Mouse (Mus musculus) heart, adult 8-10 months (tissue): ENCODE measurements around the gene Cdc42se1. TPM values are rescaled to one million over a fixed set of nuclear protein-coding genes. Genes with fewer than 3 reads are reported as not detected.
A peak's percentile ranks its signal among the peaks of the same experiment; 100 is the strongest.

ENCODE experiments used
- DNase-seq: peaks from one replicate; pipeline ENCODE4 v3.0.0; 2022; ENCODE audit warnings: low spot score
- total RNA-seq, 4 experiments: library from RNA; stranded (reverse); gene quantifications; 2 replicates each; pipeline ENCODE4 v1.2.4; 2022

The Cdc42se1 gene
- total RNA-seq, 4 experiments from 2014 or later = 17.0 to 22.8 (median 20.4) TPM

- DNase-seq = no peak
These were observed 5.5 kb upstream of the Cdc42se1 start for GRCm38 (mm10) chr3:95223041-95223440.

GRCm38 (mm10) chr3:95224295-95224694 lies 4.2 kb upstream of the Cdc42se1 start:
- no peak for DNase-seq

- DNase-seq = no peak
These were observed 1.3 kb upstream of the Cdc42se1 start for GRCm38 (mm10) chr3:95227214-95227613.

GRCm38 (mm10) chr3:95228894-95229780 lies 605 bp downstream of the Cdc42se1 start:
- no peak for DNase-seq

GRCm38 (mm10) chr3:95229781-95230494 lies 1.4 kb downstream of the Cdc42se1 start:
- peak; percentile 68 for DNase-seq

GRCm38 (mm10) chr3:95230495-95231297 lies 2.2 kb downstream of the Cdc42se1 start:
- no peak for DNase-seq

- DNase-seq = no peak
These were observed 3.0 kb downstream of the Cdc42se1 start, which contains the start of gene Mllt11 for GRCm38 (mm10) chr3:95231298-95232221. Mllt11 (minus strand) TSS chr3:95232171.

- no peak for DNase-seq
These were observed 4.2 kb downstream of the Cdc42se1 start for GRCm38 (mm10) chr3:95232771-95233170.

GRCm38 (mm10) chr3:95233303-95233980 lies 4.9 kb downstream of the Cdc42se1 start:
- DNase-seq = no peak

GRCm38 (mm10) chr3:95235386-95236301 lies 7.1 kb downstream of the Cdc42se1 start:
- DNase-seq = no peak

- DNase-seq = no peak
These were observed 9.1 kb downstream of the Cdc42se1 start for GRCm38 (mm10) chr3:95237541-95238099.

GRCm38 (mm10) chr3:95239022-95239421 lies 10.5 kb downstream of the Cdc42se1 start:
- DNase-seq = no peak

GRCm38 (mm10) chr3:95239971-95240370 lies 11.4 kb downstream of the Cdc42se1 start:
- DNase-seq = no peak

GRCm38 (mm10) chr3:95240900-95241299 lies 12.4 kb downstream of the Cdc42se1 start:
- no peak for DNase-seq

GRCm38 (mm10) chr3:95241498-95241897 lies 13.0 kb downstream of the Cdc42se1 start, which contains the start of gene Gm128:
Gm128 (minus strand) TSS chr3:95241598.
- no peak for DNase-seq

GRCm38 (mm10) chr3:95243086-95243485 lies 14.6 kb downstream of the Cdc42se1 start:
- no peak for DNase-seq

GRCm38 (mm10) chr3:95246465-95247231 lies 18.1 kb downstream of the Cdc42se1 start:
- DNase-seq = no peak
